In genomic region chr11:84813724-84814510, GRCm38 (mm10) we compare ENCODE assay signal across 8 mouse cellular contexts. TPM values are rescaled to one million over a fixed set of nuclear protein-coding genes. Genes with fewer than 3 reads are reported as not detected.
A peak's percentile ranks its signal among the peaks of the same experiment; 100 is the strongest.
DNase-seq lines count a peak whose midpoint lies in the region; ATAC-seq lines count a peak whose summit lies in the region.

No protein-coding gene starts in this region.

- no peak; the same call in 1 of the 2 replicates for ATAC-seq in cerebellum, adult (ENCODE audit: insufficient number of reproducible peaks, low FRiP score, low TSS enrichment)
- no peak; the same call in 1 of the 2 replicates for ATAC-seq in embryonic facial prominence, embryonic 11.5 days (replicated peaks; ENCODE audit: insufficient number of reproducible peaks, low FRiP score, low TSS enrichment, low read depth)

- no peaks in the 10 kb centered on the region for H3K9me3 ChIP-seq in embryonic facial prominence, embryonic 11.5 days (replicated peaks; ENCODE audit: control insufficient read depth, low read length)

- peak; percentile 57 for DNase-seq in cerebellum, adult 11 months
- peak; percentile 61 to 74 for DNase-seq in adrenal gland, adult 18-20 months (ENCODE audit: low spot score in 2 of 2)
- DNase-seq in embryonic facial prominence, embryonic 11.5 days (ENCODE audit: low spot score): peak; percentile 88
- DNase-seq in heart, postnatal 4 days: peak; percentile 85
- DNase-seq in left cerebral cortex, postnatal 36 days (ENCODE audit: low spot score in 2 of 2): peak; percentile 60 to 70
- DNase-seq in monocyte, adult 2 months (ENCODE audit: low read depth in 1 of 2, low spot score in 2 of 2): peak; percentile 18 to 51
- DNase-seq in spleen, postnatal 4 days (ENCODE audit: low spot score in 2 of 2): peak; percentile 74 to 89

- no peak overlapping the region for H3K27ac ChIP-seq in embryonic facial prominence, embryonic 11.5 days (replicated peaks; ENCODE audit: low read depth, low read length)

- H3K9ac ChIP-seq in embryonic facial prominence, embryonic 11.5 days (replicated peaks; ENCODE audit: low read length): no peak overlapping the region

- no peak overlapping the region for H3K4me2 ChIP-seq in embryonic facial prominence, embryonic 11.5 days (ENCODE audit: low read depth, low read length)

- H3K36me3 ChIP-seq in embryonic facial prominence, embryonic 11.5 days (replicated peaks; ENCODE audit: control insufficient read depth, insufficient read depth, low read depth, low read length): no peaks in the 10 kb centered on the region

- no peaks in the 10 kb centered on the region for H3K27me3 ChIP-seq in embryonic facial prominence, embryonic 11.5 days (ENCODE audit: control insufficient read depth, insufficient read depth, low read length)

- 54% methylated on average over 13 of the region's 13 CpGs for WGBS in embryonic facial prominence, embryonic 11.5 days

- H3K4me3 ChIP-seq in embryonic facial prominence, embryonic 11.5 days (ENCODE audit: low read depth, low read length): no peak overlapping the region

- no peaks in the 10 kb centered on the region for H3K4me1 ChIP-seq in embryonic facial prominence, embryonic 11.5 days (ENCODE audit: control insufficient read depth, insufficient read depth, low read length)

- intact Hi-C loops in left cerebral cortex, postnatal 36 days (cut with DNase I): loop anchor here (5.0 kb wide), 1 partner anchor 547 kb away; no protein-coding TSS in a partner anchor

RNA-seq across cellular contexts. Expression of gene Mrm1, which starts 5.4 kb away (rescaled TPM):
- total RNA-seq in adrenal gland, adult 18-20 months (2021): 10 to 100 TPM; 14.2 to 22.6 TPM
- polyA plus RNA-seq in embryonic facial prominence, embryonic 11.5 days (2014; fragmentation: Nextera tagmentation; extraction: Ambion mirVana): 7.6 and 9.9 TPM in 2 replicates
- 10 to 100 TPM; 11.9 to 12.8 TPM for total RNA-seq in heart, postnatal 4 days (2021)
- total RNA-seq in left cerebral cortex, postnatal 36 days (2021): 10 to 100 TPM; 19.3 to 19.4 TPM

RNA-seq across cellular contexts. Expression of gene Dhrs11, which starts 14.9 kb away (rescaled TPM):
- total RNA-seq in adrenal gland, adult 18-20 months (2021): 10 to 100 TPM; 41.5 to 53.6 TPM
- 11.7 and 12.0 TPM in 2 replicates for polyA plus RNA-seq in embryonic facial prominence, embryonic 11.5 days (2014; fragmentation: Nextera tagmentation; extraction: Ambion mirVana)
- total RNA-seq in heart, postnatal 4 days (2021): 10 to 100 TPM; 78.8 to 81.5 TPM
- 1 to 10 TPM; 6.7 to 8.6 TPM for total RNA-seq in left cerebral cortex, postnatal 36 days (2021)

RNA-seq across cellular contexts. Expression of gene Ggnbp2, which starts 56.7 kb away (rescaled TPM):
- total RNA-seq in adrenal gland, adult 18-20 months (2021): 10 to 100 TPM; 75.4 to 83.9 TPM
- polyA plus RNA-seq in embryonic facial prominence, embryonic 11.5 days (2014; fragmentation: Nextera tagmentation; extraction: Ambion mirVana): 72.0 and 72.5 TPM in 2 replicates
- total RNA-seq in heart, postnatal 4 days (2021): 10 to 100 TPM; 55.5 to 64.4 TPM
- total RNA-seq in left cerebral cortex, postnatal 36 days (2021): 10 to 100 TPM; 75.9 to 93.3 TPM

Comparison
In these comparisons a context has a peak if more than half of its experiments do, and no peak if none do; other contexts are left out.
1. DNase-seq: peak in every context shown above with its lines; median percentile 88 in embryonic facial prominence, embryonic 11.5 days; 85 in heart, postnatal 4 days; 82 in spleen, postnatal 4 days; 68 in adrenal gland, adult 18-20 months; 65 in left cerebral cortex, postnatal 36 days; 57 in cerebellum, adult 11 months; 34 in monocyte, adult 2 months.
2. RNA of gene Dhrs11, which starts 14.9 kb away (total RNA-seq): 78.8 to 81.5 TPM in heart, postnatal 4 days and 41.5 to 53.6 TPM in adrenal gland, adult 18-20 months; 6.7 to 8.6 TPM in left cerebral cortex, postnatal 36 days; every median in the first group is over 4 times any median in the second.